Mouse (Mus musculus) adrenal gland, adult 18-20 months (tissue): ENCODE data around the gene Zcchc10. TPM values are rescaled to one million over a fixed set of nuclear protein-coding genes. Genes with fewer than 3 reads are reported as not detected.
"Not testable (repeated sequence)": the region's sequence is repeated elsewhere in the genome, so short reads cannot be mapped to it uniquely, and the experiment has no call there.

Experiments used
- DNase-seq, 2 experiments: peaks; one replicate each; pipeline ENCODE4 v3.0.0; 2021 to 2022; ENCODE audit warnings: low spot score in 2 of 2
- total RNA-seq, 2 experiments: library from RNA; stranded (reverse); gene quantifications; 1 replicate in 1 of 2; 2 replicates in 1 of 2; pipeline ENCODE4 v1.2.3; 2021

The Zcchc10 gene
- total RNA-seq, 2 experiments from 2014 or later, result 10.8 to 11.1 TPM

GRCm38 (mm10) chr11:53314770-53315173, 9.7 kb upstream of the Zcchc10 start:
- no peak for DNase-seq

- no peak for DNase-seq
These were observed 7.5 kb upstream of the Zcchc10 start for GRCm38 (mm10) chr11:53316996-53317395.

DNA sequence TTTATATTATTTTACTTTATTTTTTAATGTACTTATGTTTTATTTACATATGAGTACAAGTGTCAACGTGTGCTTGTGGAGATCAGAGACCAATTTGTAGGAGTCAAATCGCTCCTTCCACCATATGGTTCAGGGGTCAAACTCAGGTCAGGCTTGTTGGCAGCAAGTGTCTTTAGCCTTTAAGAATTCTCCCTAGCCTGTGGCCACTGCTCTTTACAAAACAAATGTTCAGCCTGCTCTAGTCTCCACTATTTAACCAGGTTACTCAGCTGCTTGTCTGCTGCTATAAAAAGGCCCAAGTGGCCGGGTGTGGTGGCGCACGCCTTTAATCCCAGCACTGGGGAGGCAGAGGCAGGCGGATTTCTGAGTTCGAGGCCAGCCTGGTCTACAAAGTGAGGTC, 6.4 kb upstream of the Zcchc10 start:
- DNase-seq, result no peak

DNA sequence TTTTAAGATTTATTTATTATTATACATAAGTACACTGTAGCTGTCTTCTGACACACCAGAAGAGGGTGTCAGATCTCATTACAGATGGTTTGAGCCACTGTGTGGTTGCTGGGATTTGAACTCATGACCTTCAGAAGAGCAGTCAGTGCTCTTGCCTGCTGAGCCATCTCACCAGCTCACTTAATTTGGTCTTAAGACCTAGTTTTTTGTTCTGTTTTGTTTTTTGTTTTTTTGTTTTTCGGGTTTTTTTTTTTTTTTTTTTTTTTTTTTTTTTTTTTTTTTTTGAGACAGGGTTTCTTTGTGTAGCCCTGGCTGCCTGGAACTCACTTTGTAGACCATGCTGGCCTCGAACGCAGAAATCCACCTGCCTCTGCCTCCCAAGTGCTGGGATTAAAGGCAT, 5.9 kb upstream of the Zcchc10 start:
- not testable (repeated sequence) for DNase-seq

DNA sequence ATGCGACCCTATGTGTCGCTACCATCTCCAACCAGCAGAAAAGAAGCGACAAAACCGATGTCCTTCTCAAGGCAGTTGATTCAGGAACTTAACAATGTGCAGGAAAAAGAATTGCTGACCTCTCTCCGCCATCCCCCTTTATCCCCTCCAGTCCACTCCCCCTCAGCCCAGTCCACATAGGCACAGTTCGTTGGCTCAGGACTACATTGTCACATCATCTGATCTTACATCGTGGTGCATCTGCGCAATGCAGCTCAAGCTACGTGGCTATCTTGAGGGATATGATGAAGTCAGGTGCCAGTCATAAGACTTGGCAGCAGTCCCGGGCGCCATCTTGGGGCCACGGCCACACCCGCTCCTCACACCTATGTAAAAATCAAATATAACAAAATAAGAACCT, 4.6 kb upstream of the Zcchc10 start:
- DNase-seq, result not testable (repeated sequence)

DNA sequence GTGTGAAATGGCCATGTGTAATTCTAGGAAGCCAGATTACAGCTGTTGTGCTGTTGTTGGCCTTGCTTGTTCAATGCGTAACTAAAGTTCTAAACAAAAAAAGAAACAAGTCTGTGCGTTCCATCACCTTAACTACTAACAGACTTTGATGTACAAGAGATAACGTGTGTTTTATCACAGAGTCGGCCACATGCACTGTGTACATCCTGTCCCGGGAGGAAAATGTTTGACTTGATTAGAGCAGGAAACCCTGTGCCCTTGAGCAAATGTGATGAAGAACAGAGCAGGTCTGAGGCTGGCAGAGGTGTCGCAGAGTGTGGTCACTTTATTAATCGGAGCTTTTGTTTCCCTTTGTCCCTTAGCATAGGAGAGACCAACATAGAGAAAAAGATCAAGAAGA, 5.8 kb downstream of the Zcchc10 start:
- DNase-seq, result no peak

GRCm38 (mm10) chr11:53331121-53331520, 6.6 kb downstream of the Zcchc10 start:
- no peak for DNase-seq

- no peak for DNase-seq
These were observed 7.7 kb downstream of the Zcchc10 start for GRCm38 (mm10) chr11:53332076-53332680.

DNA sequence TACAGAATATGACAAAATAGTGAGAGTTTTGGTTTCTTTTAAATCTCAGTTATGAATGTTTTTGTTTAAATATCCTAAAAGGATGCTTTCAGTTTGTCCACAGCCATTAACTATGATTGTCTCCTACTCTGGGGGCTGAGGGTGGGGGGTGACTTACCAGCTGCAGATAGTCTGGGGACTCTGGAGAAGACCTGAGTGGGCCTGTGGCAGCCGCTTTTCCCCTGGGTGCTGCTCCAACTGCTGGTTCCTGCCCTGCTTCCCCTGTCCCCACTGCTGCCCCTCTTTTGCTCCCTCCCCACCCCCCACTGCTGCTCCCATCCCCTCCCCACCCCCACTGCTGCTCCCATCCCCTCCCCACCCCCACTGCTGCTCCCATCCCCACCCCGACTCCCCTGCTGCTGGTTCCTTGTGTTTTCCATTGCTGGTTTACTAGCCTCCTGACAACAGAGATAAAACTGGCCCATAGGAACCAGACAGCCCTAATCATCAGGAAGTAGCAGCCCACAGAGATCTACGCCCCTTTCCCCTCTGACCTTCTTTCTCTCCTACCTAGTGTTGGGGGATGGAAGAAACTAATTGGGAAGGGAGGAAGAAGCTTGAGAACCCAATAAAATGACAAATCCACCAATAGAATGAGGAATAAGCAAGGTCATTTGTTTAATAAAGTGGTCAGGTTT, 11.2 kb downstream of the Zcchc10 start:
- DNase-seq, result no peak

DNA sequence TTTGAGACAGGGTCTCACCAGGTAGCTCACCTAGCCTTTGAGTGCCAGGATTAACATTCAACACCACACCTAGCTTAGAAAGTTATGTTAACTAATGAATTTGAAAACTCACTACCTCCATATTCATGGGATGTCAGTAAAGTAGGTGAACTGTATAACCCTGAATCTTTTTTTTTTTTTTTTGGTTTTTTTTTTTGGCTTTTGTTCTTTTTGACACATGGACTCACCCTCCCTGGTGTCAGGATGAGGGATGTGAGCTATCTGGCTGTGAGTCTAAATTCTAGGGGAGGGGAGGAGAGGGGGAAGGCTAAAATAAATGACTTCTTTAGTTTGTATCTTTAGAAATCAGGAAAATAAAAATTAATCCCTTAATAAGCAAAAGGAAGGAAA, 11.7 kb downstream of the Zcchc10 start:
- DNase-seq, result no peak

GRCm38 (mm10) chr11:53336924-53337323, 12.4 kb downstream of the Zcchc10 start:
- DNase-seq, result no peak

DNA sequence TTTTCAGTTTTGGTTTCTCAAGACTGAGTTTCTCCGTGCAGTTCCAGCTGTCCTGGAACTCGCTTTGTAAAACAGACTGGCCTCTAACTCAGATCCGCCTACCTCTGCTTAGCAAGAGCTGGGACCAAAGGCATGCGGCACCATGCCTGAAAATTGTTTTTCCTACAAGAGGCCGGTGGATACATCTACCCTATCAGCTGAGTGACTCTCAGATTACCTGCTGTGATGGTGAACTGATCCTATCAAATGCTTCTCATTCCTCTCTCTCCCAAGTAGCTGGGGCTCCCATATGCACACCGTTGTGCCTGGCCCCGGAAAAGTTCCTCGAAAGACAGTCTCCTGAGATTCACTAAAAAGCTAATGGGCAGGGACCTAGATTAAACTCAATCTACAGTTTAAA, 13.2 kb downstream of the Zcchc10 start:
- no peak for DNase-seq

GRCm38 (mm10) chr11:53341019-53341418, 16.5 kb downstream of the Zcchc10 start:
- DNase-seq, result not testable (repeated sequence)

DNA sequence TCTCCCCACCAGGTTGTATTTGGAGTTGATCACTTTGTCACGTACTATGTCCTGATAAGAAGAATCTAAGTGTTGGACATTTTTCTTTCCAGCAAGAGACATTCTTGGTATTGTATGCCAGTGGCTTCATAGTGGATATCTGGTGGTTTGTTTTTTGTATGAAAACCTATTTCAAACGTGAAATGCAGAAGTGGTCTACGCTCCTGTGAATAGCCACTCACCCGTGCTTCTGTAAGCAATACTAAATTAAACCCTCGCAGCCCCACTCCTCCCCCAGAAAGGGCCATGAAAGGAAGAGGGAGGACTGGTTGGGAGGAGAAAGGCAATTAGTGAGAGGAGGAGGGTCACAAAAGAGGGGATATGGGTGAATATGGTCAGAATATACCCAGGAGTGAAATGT, 18.2 kb downstream of the Zcchc10 start:
- DNase-seq, result no peak

DNA sequence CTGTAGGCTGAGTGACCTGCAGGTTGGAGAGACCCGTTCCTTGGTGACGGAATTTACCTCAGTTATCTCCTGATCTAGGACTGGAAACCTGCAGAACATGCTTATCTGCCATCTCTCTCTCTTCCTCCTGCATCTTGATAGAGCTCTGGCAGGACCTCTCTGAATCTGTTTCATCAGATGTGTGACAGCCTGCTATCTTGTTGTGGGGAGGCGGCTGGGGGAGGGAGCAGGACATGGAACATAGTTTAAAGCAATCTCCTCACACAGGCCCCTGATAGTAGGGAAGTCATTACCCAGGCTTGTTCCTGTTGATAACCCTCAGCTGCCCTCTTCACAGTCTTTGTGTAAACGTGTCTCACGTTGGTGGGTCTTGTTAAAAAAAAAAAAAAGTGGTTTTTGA, 20.8 kb downstream of the Zcchc10 start:
- no peak for DNase-seq

DNA sequence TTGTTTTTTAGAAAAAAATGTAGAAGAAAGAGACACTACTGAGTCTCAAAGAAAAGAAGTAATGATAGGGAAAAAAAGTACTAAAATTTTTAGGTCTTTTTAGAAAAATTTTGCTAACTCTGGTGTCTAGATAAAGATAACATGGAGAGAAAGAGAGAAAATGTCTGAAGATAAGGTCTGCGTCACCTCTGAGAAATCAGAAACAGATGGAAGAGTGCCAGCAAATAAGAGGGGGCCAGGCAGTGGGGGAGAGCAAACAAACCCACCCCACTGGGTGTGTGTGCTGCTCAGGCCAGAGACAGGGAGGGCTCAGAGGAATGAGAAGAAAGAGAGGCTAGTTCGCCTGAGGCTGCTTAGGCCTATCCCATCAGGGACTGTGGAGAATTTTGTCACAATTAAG, 21.3 kb downstream of the Zcchc10 start:
- DNase-seq, result no peak

DNA sequence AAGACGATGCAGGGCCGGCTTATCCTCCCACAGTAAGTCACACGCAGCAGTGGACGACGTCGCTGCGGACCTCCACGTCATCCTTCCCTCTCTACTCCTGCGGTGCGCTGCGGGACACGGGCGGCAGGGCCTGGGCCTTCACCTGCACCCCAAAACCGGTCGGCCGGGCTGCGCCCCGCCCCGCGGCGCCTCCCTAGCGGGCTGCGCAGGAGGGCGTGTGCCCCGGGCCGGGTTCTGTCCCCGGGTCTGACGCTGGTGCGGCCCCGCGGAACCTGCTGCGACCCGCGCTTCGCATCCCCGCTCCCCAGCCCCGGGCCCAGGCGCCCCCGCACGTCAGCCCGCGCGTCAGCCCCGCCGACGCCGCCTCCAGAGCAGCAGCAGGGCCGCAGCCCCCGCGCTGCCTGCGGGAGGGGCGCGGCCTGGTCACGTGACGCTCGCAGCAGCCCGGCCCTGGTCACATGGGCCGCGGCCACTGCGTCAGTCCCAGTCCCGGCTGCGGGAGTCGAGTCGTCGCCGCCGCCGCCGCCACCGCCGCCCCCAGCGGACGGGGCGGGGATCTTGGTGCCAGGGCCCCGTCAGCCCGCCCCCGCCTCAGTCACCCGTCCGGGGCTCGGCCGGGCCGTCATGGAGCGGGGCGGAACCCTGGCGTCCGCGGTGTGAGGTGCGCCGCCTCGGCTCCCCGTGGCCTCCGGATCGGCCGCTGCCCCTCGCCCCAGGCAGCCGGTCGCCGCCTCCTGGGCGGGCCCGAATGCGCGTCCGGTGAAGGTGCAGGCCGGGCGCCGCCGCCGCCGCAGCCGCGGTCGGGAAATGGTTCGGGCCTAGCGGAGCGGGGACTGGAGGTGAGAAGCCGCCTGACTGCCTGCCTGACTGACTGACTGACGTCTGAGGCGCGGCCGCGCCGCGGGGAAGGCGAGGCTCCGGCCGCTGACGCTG, 26.1 kb downstream of the Zcchc10 start, which contains the start of gene Aff4:
Gene Aff4 (plus strand): TSS at position 543 of the 933 bp plus-strand sequence.
- peak; percentile 87 for DNase-seq

- peak; percentile 44 to 54 for DNase-seq
These were observed 26.9 kb downstream of the Zcchc10 start for GRCm38 (mm10) chr11:53351224-53351942.

- DNase-seq, result no peak
These were observed 27.6 kb downstream of the Zcchc10 start for GRCm38 (mm10) chr11:53351943-53352590.

DNA sequence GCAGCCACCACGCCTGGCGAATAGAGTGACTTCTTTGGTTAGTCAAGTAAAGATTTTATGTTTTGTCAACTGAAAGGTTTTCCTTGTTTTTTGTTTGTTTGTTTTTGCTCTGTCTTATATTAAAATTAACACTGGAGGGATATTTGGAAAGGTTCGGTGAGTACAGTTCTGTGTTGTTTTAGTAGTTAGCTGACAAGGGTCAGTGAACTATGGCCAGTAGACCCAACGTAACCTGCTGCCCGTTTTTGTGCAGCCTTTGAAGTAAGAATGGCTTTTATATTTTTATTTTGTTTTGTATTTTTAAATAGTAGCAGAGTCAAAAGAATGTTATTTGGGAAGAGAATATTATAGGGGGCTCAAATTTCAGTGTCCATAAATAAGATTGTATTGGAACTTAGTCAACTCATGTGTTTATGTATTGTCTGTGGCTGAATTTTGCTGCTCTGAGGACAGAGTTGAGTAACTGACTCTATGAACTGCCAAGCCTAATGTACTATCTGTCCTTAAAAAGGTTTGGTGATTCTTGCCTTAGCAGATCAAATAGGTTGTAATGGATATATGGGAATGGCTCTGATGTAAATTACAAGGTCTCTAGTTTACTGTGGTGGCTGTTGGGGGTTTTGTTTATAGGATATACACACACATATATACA, 34.2 kb downstream of the Zcchc10 start:
- DNase-seq, result no peak
